Comparison of ENCODE assay signal across 14 mouse cellular contexts in the genomic region with DNA sequence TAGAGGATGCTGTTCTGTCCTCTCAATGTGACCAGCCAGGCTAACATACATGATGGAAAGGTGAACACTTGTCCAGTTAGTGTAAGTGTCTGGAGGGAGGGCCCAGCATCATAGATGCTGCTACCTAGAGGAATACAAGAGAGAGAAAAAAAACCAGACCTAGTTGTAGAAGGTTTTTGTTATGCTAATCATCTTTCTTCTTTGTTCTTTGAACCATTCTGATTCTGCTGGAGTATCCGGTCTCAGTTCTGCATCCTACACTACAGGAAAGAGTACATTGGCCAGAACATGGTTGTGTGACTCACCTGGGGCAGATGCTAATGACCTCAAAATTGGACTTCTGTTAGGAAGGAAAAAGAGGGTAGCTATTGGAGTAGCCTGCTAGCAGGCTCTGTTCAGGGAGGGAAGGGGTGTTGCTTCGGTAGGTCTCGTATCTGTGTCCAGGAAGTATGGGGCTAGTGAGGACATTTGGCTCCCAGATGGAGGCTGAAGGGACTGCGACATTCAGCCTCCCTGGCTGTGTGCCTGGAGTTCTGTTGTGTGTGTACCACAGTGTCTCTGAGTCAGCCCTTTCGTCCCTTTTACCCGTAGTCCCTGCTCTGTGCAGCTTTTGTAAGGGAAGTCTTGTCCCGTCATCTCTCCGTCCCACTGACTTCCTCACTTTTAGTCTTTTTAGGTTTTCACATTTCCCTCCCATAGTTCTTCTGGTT. TPM values are rescaled to one million over a fixed set of nuclear protein-coding genes. Genes with fewer than 3 reads are reported as not detected.
DNase-seq lines count a peak whose midpoint lies in the region; ATAC-seq lines count a peak whose summit lies in the region.
"Had no signal": no experiment of that assay in that cellular context is flagged by ENCODE, and none has a peak within 500 bp of the region (broad histone marks: within the 10 kb centered on the region; RNA-seq: fewer than 3 reads in every experiment).

No protein-coding gene starts in this region.

- DNase-seq in embryonic facial prominence, embryonic 14.5 days (ENCODE audit: low spot score) = peak; percentile 12
- no peak for DNase-seq in embryonic facial prominence, embryonic 10.5 days (ENCODE audit: low spot score)
- peak; percentile 52 for DNase-seq in left cerebral cortex, postnatal 4 days
- DNase-seq in left cerebral cortex, adult 8-10 months (ENCODE audit: low spot score in 2 of 2) = no peak
- peak; percentile 52 for DNase-seq in ZHBTc4 (ENCODE audit: low read depth, low spot score)
- peak; percentile 92 for DNase-seq in cerebellum, adult 9-11 months
- DNase-seq in frontal cortex, postnatal 14 days (ENCODE audit: low spot score in 2 of 2) = no peak
- no peak for DNase-seq in neural tube, embryonic 10.5 days (ENCODE audit: extremely low spot score, low spot score)
- DNase-seq: thymus, adult 18-20 months had no signal

- no peaks in the 10 kb centered on the region for H3K27me3 ChIP-seq in embryonic facial prominence, embryonic 14.5 days (replicated peaks; ENCODE audit: control insufficient read depth, insufficient read depth, low read length)
- H3K27me3 ChIP-seq in embryonic facial prominence, embryonic 10.5 days (replicated peaks; ENCODE audit: low read depth, poor library complexity, severe bottlenecking) = peaks cover 11% of the 10 kb centered on the region; the same call in 1 of the 2 replicates
- H3K27me3 ChIP-seq: limb, embryonic 15.5 days had no signal

- H3K4me2 ChIP-seq in embryonic facial prominence, embryonic 14.5 days (ENCODE audit: low read depth, low read length) = no peak overlapping the region
- H3K4me2 ChIP-seq: limb, embryonic 15.5 days had no signal

- no peaks in the 10 kb centered on the region for H3K36me3 ChIP-seq in embryonic facial prominence, embryonic 14.5 days (ENCODE audit: control insufficient read depth, insufficient read depth, low read length)
- no peaks in the 10 kb centered on the region for H3K36me3 ChIP-seq in embryonic facial prominence, embryonic 10.5 days (replicated peaks)
- H3K36me3 ChIP-seq: limb, embryonic 15.5 days had no signal

- WGBS in embryonic facial prominence, embryonic 14.5 days = 54% methylated on average over 8 of the region's 8 CpGs
- 71% methylated on average over 8 of the region's 8 CpGs for WGBS in embryonic facial prominence, embryonic 10.5 days

- no peak overlapping the region for H3K9ac ChIP-seq in embryonic facial prominence, embryonic 14.5 days (ENCODE audit: low read depth, low read length)
- H3K9ac ChIP-seq: limb, embryonic 15.5 days had no signal

- H3K27ac ChIP-seq in embryonic facial prominence, embryonic 14.5 days (replicated peaks; ENCODE audit: low read depth, low read length) = no peak overlapping the region
- H3K27ac ChIP-seq in embryonic facial prominence, embryonic 10.5 days (replicated peaks) = no peak overlapping the region
- H3K27ac ChIP-seq: limb, embryonic 15.5 days; macrophage had no signal

- H3K4me1 ChIP-seq in embryonic facial prominence, embryonic 14.5 days (ENCODE audit: control insufficient read depth, insufficient read depth, low read length) = peaks cover 5% of the 10 kb centered on the region; the same call in 1 of the 2 replicates
- peaks cover 20% of the 10 kb centered on the region for H3K4me1 ChIP-seq in embryonic facial prominence, embryonic 10.5 days

- H3K4me3 ChIP-seq in embryonic facial prominence, embryonic 14.5 days (ENCODE audit: low read depth, low read length) = no peak overlapping the region
- H3K4me3 ChIP-seq in embryonic facial prominence, embryonic 10.5 days = no peak overlapping the region
- H3K4me3 ChIP-seq: limb, embryonic 15.5 days; myocyte had no signal

- no peaks in the 10 kb centered on the region for H3K9me3 ChIP-seq in embryonic facial prominence, embryonic 14.5 days (ENCODE audit: control insufficient read depth, low read length)
- H3K9me3 ChIP-seq in embryonic facial prominence, embryonic 10.5 days = no peaks in the 10 kb centered on the region
- H3K9me3 ChIP-seq: limb, embryonic 15.5 days had no signal

- no peak for ATAC-seq in embryonic facial prominence, embryonic 14.5 days (ENCODE audit: low read depth)
- ATAC-seq: intestine, embryonic 16.5 days had no signal

- intact Hi-C loops in left cerebral cortex, postnatal 4 days (cut with DNase I) = no loop called here

RNA-seq across cellular contexts. Expression of a gene that starts 4.7 kb away (rescaled TPM):
- polyA plus RNA-seq in embryonic facial prominence, embryonic 14.5 days (2014; fragmentation: Nextera tagmentation; extraction: Ambion mirVana) = 51.8 and 58.1 TPM in 2 replicates
- 53.0 and 53.4 TPM in 2 replicates for polyA plus RNA-seq in embryonic facial prominence, embryonic 10.5 days (2016; fragmentation: Nextera tagmentation; extraction: Ambion mirVana)
- 100 to 1,000 TPM; 403 to 414 TPM for total RNA-seq in left cerebral cortex, postnatal 4 days (2021)
- 100 to 1,000 TPM; 377 to 471 (median 424) TPM for total RNA-seq in left cerebral cortex, adult 8-10 months (2022)
- total RNA-seq: hematopoietic stem cell, adult 5-6 weeks had no signal
- polyA plus RNA-seq: macrophage had no signal

RNA-seq across cellular contexts. Expression of a gene that starts 6.6 kb away (rescaled TPM):
- polyA plus RNA-seq in embryonic facial prominence, embryonic 14.5 days (2014; fragmentation: Nextera tagmentation; extraction: Ambion mirVana) = 7.5 and 7.7 TPM in 2 replicates
- 17.8 and 18.2 TPM in 2 replicates for polyA plus RNA-seq in embryonic facial prominence, embryonic 10.5 days (2016; fragmentation: Nextera tagmentation; extraction: Ambion mirVana)
- total RNA-seq in left cerebral cortex, postnatal 4 days (2021) = 1 to 10 TPM; 5.0 to 5.5 TPM
- total RNA-seq in left cerebral cortex, adult 8-10 months (2022) = 1 to 10 TPM; 1.4 to 2.9 (median 1.8) TPM

RNA-seq across cellular contexts. Expression of a gene that starts 7.0 kb away (rescaled TPM):
- 0.22 and 0.28 TPM in 2 replicates for polyA plus RNA-seq in embryonic facial prominence, embryonic 14.5 days (2014; fragmentation: Nextera tagmentation; extraction: Ambion mirVana)
- polyA plus RNA-seq in embryonic facial prominence, embryonic 10.5 days (2016; fragmentation: Nextera tagmentation; extraction: Ambion mirVana) = 0.45 and 0.90 TPM in 2 replicates
- under 1 TPM; 0.40 to 0.54 TPM for total RNA-seq in left cerebral cortex, postnatal 4 days (2021)
- total RNA-seq in left cerebral cortex, adult 8-10 months (2022) = under 1 TPM; 0.36 to 0.50 (median 0.38) TPM

RNA-seq across cellular contexts. Expression of a gene that starts 21.7 kb away (rescaled TPM):
- polyA plus RNA-seq in embryonic facial prominence, embryonic 14.5 days (2014; fragmentation: Nextera tagmentation; extraction: Ambion mirVana) = 69.4 and 72.3 TPM in 2 replicates
- 95.5 and 97.0 TPM in 2 replicates for polyA plus RNA-seq in embryonic facial prominence, embryonic 10.5 days (2016; fragmentation: Nextera tagmentation; extraction: Ambion mirVana)
- total RNA-seq in left cerebral cortex, postnatal 4 days (2021) = 10 to 100 TPM; 42.0 to 44.2 TPM
- total RNA-seq in left cerebral cortex, adult 8-10 months (2022) = 10 to 100 TPM; 60.6 to 74.5 (median 62.8) TPM

RNA-seq across cellular contexts. Expression of a gene that starts 27.8 kb away (rescaled TPM):
- polyA plus RNA-seq in embryonic facial prominence, embryonic 14.5 days (2014; fragmentation: Nextera tagmentation; extraction: Ambion mirVana) = 25.4 and 35.4 TPM in 2 replicates
- 51.1 and 65.6 TPM in 2 replicates for polyA plus RNA-seq in embryonic facial prominence, embryonic 10.5 days (2016; fragmentation: Nextera tagmentation; extraction: Ambion mirVana)
- total RNA-seq in left cerebral cortex, postnatal 4 days (2021) = 1 to 10 TPM; 6.9 to 8.3 TPM
- total RNA-seq in left cerebral cortex, adult 8-10 months (2022) = 10 to 100 TPM in 1 of 4 experiments, 1 to 10 TPM in 3; 7.4 to 10.5 (median 8.8) TPM

Comparison
In these comparisons a context has a peak if more than half of its experiments do, and no peak if none do; other contexts are left out.
1. DNase-seq: peak in embryonic facial prominence, embryonic 14.5 days (single experiment), left cerebral cortex, postnatal 4 days (single experiment), ZHBTc4 (single experiment) and cerebellum, adult 9-11 months (single experiment); none in embryonic facial prominence, embryonic 10.5 days (single experiment), left cerebral cortex, adult 8-10 months (0 of 2), frontal cortex, postnatal 14 days (0 of 2) and neural tube, embryonic 10.5 days (single experiment).